ENCODE assay signal across 14 mouse cellular contexts in genomic region chr4:32538987-32539386, GRCm38 (mm10).
DNase-seq lines count a peak whose midpoint lies in the region; ATAC-seq and TF ChIP-seq lines count a peak whose summit lies in the region.
"Had no signal": no experiment of that assay in that cellular context is flagged by ENCODE, and none has a peak within 500 bp of the region (broad histone marks: within the 10 kb centered on the region; RNA-seq: fewer than 3 reads in every experiment).

No protein-coding gene starts in this region.

- TF ChIP-seq CTCF in liver, postnatal 0 days (IDR thresholded peaks at IDR 0.05; ENCODE audit: low read depth) = no peak

- peak overlapping the region; percentile 86 for H3K27ac ChIP-seq in hindbrain, embryonic 13.5 days
- no peak overlapping the region for H3K27ac ChIP-seq in hindbrain, embryonic 11.5 days (ENCODE audit: low read depth, low read length)
- peak overlapping the region; percentile 83 for H3K27ac ChIP-seq in neural tube, embryonic 13.5 days (replicated peaks)
- H3K27ac ChIP-seq in forebrain, embryonic 16.5 days (ENCODE audit: low read length) = peak overlapping the region; percentile 88
- peak overlapping the region; percentile 66 for H3K27ac ChIP-seq in liver, postnatal 0 days (ENCODE audit: low read depth)
- H3K27ac ChIP-seq: embryonic facial prominence, embryonic 13.5 days; heart, embryonic 15.5 days had no signal

- 76% methylated on average over 11 of the region's 11 CpGs for WGBS in hindbrain, embryonic 13.5 days
- 86% methylated on average over 11 of the region's 11 CpGs for WGBS in hindbrain, embryonic 11.5 days
- WGBS in neural tube, embryonic 13.5 days = 73% methylated on average over 11 of the region's 11 CpGs
- 57% methylated on average over 11 of the region's 11 CpGs for WGBS in forebrain, embryonic 16.5 days
- 50% methylated on average over 11 of the region's 11 CpGs for WGBS in liver, postnatal 0 days (ENCODE audit: insufficient replicate concordance)

- H3K27me3 ChIP-seq in hindbrain, embryonic 13.5 days = no peaks in the 10 kb centered on the region
- no peaks in the 10 kb centered on the region for H3K27me3 ChIP-seq in hindbrain, embryonic 11.5 days (ENCODE audit: control insufficient read depth, insufficient read depth, low read length)
- H3K27me3 ChIP-seq in neural tube, embryonic 13.5 days = no peaks in the 10 kb centered on the region
- no peaks in the 10 kb centered on the region for H3K27me3 ChIP-seq in forebrain, embryonic 16.5 days (replicated peaks; ENCODE audit: control insufficient read depth, insufficient read depth, low read length)
- no peaks in the 10 kb centered on the region for H3K27me3 ChIP-seq in liver, postnatal 0 days (ENCODE audit: insufficient read depth, low read length)
- H3K27me3 ChIP-seq: embryonic facial prominence, embryonic 13.5 days; heart, embryonic 15.5 days had no signal

- H3K9me3 ChIP-seq in hindbrain, embryonic 13.5 days = no peaks in the 10 kb centered on the region
- no peaks in the 10 kb centered on the region for H3K9me3 ChIP-seq in hindbrain, embryonic 11.5 days (ENCODE audit: control insufficient read depth, low read length)
- no peaks in the 10 kb centered on the region for H3K9me3 ChIP-seq in neural tube, embryonic 13.5 days
- no peaks in the 10 kb centered on the region for H3K9me3 ChIP-seq in forebrain, embryonic 16.5 days (ENCODE audit: control insufficient read depth, low read length)
- no peaks in the 10 kb centered on the region for H3K9me3 ChIP-seq in liver, postnatal 0 days (ENCODE audit: low read length)
- H3K9me3 ChIP-seq: embryonic facial prominence, embryonic 13.5 days; heart, embryonic 15.5 days; midbrain, embryonic 12.5 days had no signal

- no peak for DNase-seq in hindbrain, embryonic 11.5 days (ENCODE audit: low spot score)
- DNase-seq in neural tube, embryonic 10.5 days (ENCODE audit: extremely low spot score, low spot score) = no peak
- no peak for DNase-seq in liver, postnatal 0 days
- no peak for DNase-seq in lung, postnatal 36 days
- DNase-seq in spleen, postnatal 36 days (ENCODE audit: low spot score in 2 of 2) = no peak
- DNase-seq: gastrocnemius, postnatal 25 days; thymus, adult 18-20 months had no signal

- peaks cover 40% of the 10 kb centered on the region for H3K4me1 ChIP-seq in hindbrain, embryonic 13.5 days (replicated peaks)
- H3K4me1 ChIP-seq in hindbrain, embryonic 11.5 days (replicated peaks; ENCODE audit: control insufficient read depth, insufficient read depth, low read length) = peaks cover 2% of the 10 kb centered on the region; the same call in 1 of the 2 replicates
- H3K4me1 ChIP-seq in neural tube, embryonic 13.5 days (replicated peaks) = peaks cover 48% of the 10 kb centered on the region
- H3K4me1 ChIP-seq in forebrain, embryonic 16.5 days (replicated peaks; ENCODE audit: control insufficient read depth, insufficient read depth, low read length) = peaks cover 33% of the 10 kb centered on the region
- peaks cover 4% of the 10 kb centered on the region; the same call in 1 of the 2 replicates for H3K4me1 ChIP-seq in liver, postnatal 0 days (ENCODE audit: insufficient read depth)

- H3K4me2 ChIP-seq in hindbrain, embryonic 13.5 days = no peak overlapping the region
- H3K4me2 ChIP-seq in hindbrain, embryonic 11.5 days (replicated peaks; ENCODE audit: low read depth, low read length) = no peak overlapping the region
- no peak overlapping the region for H3K4me2 ChIP-seq in neural tube, embryonic 13.5 days
- no peak overlapping the region for H3K4me2 ChIP-seq in forebrain, embryonic 16.5 days (ENCODE audit: low read length)
- peak overlapping the region; percentile 35 for H3K4me2 ChIP-seq in liver, postnatal 0 days (ENCODE audit: low read depth, low read length)
- H3K4me2 ChIP-seq: embryonic facial prominence, embryonic 13.5 days; heart, embryonic 15.5 days; midbrain, embryonic 12.5 days had no signal

- no peak for TF ChIP-seq EP300 in liver, postnatal 0 days (IDR thresholded peaks at IDR 0.05; ENCODE audit: low read depth)

- H3K9ac ChIP-seq in hindbrain, embryonic 13.5 days = peak overlapping the region; percentile 43; the same call in 1 of the 2 replicates
- H3K9ac ChIP-seq in hindbrain, embryonic 11.5 days (ENCODE audit: low read depth, low read length) = no peak overlapping the region
- H3K9ac ChIP-seq in neural tube, embryonic 13.5 days = peak overlapping the region; percentile 27; the same call in 1 of the 2 replicates
- peak overlapping the region; percentile 33; the same call in 1 of the 2 replicates for H3K9ac ChIP-seq in forebrain, embryonic 16.5 days (replicated peaks; ENCODE audit: low read depth, low read length)
- no peak overlapping the region for H3K9ac ChIP-seq in liver, postnatal 0 days (replicated peaks)
- H3K9ac ChIP-seq: embryonic facial prominence, embryonic 13.5 days; heart, embryonic 15.5 days; midbrain, embryonic 12.5 days had no signal

- H3K36me3 ChIP-seq in hindbrain, embryonic 13.5 days = no peaks in the 10 kb centered on the region
- H3K36me3 ChIP-seq in hindbrain, embryonic 11.5 days (ENCODE audit: control insufficient read depth, insufficient read depth, low read length) = no peaks in the 10 kb centered on the region
- no peaks in the 10 kb centered on the region for H3K36me3 ChIP-seq in neural tube, embryonic 13.5 days
- H3K36me3 ChIP-seq in forebrain, embryonic 16.5 days (ENCODE audit: control insufficient read depth, insufficient read depth) = no peaks in the 10 kb centered on the region
- no peaks in the 10 kb centered on the region for H3K36me3 ChIP-seq in liver, postnatal 0 days (replicated peaks; ENCODE audit: insufficient read depth, low read length)
- H3K36me3 ChIP-seq: embryonic facial prominence, embryonic 13.5 days; heart, embryonic 15.5 days; midbrain, embryonic 12.5 days had no signal

- H3K4me3 ChIP-seq in hindbrain, embryonic 13.5 days = no peak overlapping the region
- H3K4me3 ChIP-seq in hindbrain, embryonic 11.5 days (ENCODE audit: low read depth, low read length) = no peak overlapping the region
- no peak overlapping the region for H3K4me3 ChIP-seq in neural tube, embryonic 13.5 days
- no peak overlapping the region for H3K4me3 ChIP-seq in forebrain, embryonic 16.5 days (replicated peaks; ENCODE audit: low read length)
- no peak overlapping the region for H3K4me3 ChIP-seq in liver, postnatal 0 days (ENCODE audit: low read depth, low read length)
- H3K4me3 ChIP-seq: embryonic facial prominence, embryonic 13.5 days; heart, embryonic 15.5 days; midbrain, embryonic 12.5 days had no signal

- no peak for ATAC-seq in hindbrain, embryonic 13.5 days (ENCODE audit: low FRiP score)
- ATAC-seq in hindbrain, embryonic 11.5 days (ENCODE audit: low FRiP score) = no peak
- ATAC-seq in neural tube, embryonic 13.5 days (ENCODE audit: low read depth) = no peak
- ATAC-seq in forebrain, embryonic 16.5 days = peak; percentile 21; the same call in 1 of the 2 replicates
- ATAC-seq in liver, postnatal 0 days = peak; percentile 43; the same call in 1 of the 2 replicates
- ATAC-seq: CD4-positive, CD25-positive, alpha-beta regulatory T cell, adult 4 months had no signal

Comparison
In these comparisons a context has a peak if more than half of its experiments do, and no peak if none do; other contexts are left out.
1. H3K9ac ChIP-seq: peak in hindbrain, embryonic 13.5 days (single experiment), neural tube, embryonic 13.5 days (single experiment) and forebrain, embryonic 16.5 days (single experiment); none in hindbrain, embryonic 11.5 days (single experiment) and liver, postnatal 0 days (single experiment).
2. ATAC-seq: peak in forebrain, embryonic 16.5 days (single experiment) and liver, postnatal 0 days (single experiment); none in hindbrain, embryonic 13.5 days (single experiment), hindbrain, embryonic 11.5 days (single experiment) and neural tube, embryonic 13.5 days (single experiment).